Mouse (Mus musculus) C2C12 (cell line): ENCODE data around the gene Ifngr1.

ENCODE experiments used
- CEBPB ChIP-seq: IDR thresholded peaks from one replicate; pipeline ENCODE4 v1.6.1; 2011; ENCODE audit warnings: low read depth, mild to moderate bottlenecking, control low read depth, moderate library complexity
- CTCF ChIP-seq: IDR thresholded peaks from one replicate; pipeline ENCODE4 v1.5.1; 2011; ENCODE audit not compliant: control insufficient read depth, insufficient read depth, insufficient read length
- FOSL1 ChIP-seq: IDR thresholded peaks from one replicate; pipeline ENCODE4 v1.8.0; 2011; ENCODE audit warnings: mild to moderate bottlenecking, low read length; ENCODE audit not compliant: poor library complexity, insufficient read depth, severe bottlenecking
- MAX ChIP-seq: IDR thresholded peaks from one replicate; pipeline ENCODE4 v1.6.1; 2011; ENCODE audit warnings: mild to moderate bottlenecking, control low read depth
- MYOD1 ChIP-seq: IDR thresholded peaks from one replicate; pipeline ENCODE4 v1.6.1; 2011; ENCODE audit warnings: low read depth; ENCODE audit not compliant: control insufficient read depth, insufficient read length
- MYOG ChIP-seq: IDR thresholded peaks from one replicate; pipeline ENCODE4 v1.6.1; 2011; ENCODE audit not compliant: control insufficient read depth, insufficient read length; ENCODE audit errors: extremely low read depth
- USF1 ChIP-seq: IDR thresholded peaks from one replicate; pipeline ENCODE4 v1.6.1; 2011; ENCODE audit warnings: low read depth, mild to moderate bottlenecking, control low read depth, moderate library complexity

DNA sequence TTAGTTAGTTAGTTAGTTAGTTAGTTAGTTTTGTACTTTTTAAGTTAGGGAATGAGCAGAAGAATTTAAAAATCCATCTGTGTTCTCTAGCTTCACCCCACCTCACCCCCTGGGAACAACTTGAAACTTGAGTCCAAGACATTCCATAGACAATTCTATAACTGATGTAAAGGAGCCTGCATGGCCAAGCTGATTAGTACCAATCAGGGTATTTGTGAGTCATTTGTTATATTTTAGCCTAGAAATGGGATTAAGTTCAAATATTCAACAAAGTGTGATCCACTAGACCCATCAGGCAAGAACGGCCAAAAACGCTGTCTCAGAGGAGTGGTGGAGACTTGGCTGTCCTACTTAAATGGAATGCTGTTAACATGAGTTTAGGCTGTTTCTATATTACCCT, 35.6 kb downstream of the Ifngr1 start:
- TF ChIP-seq CTCF (no peak), MAX (no peak), USF1 (no peak), FOSL1 (no peak), CEBPB (no peak), MYOD1 (no peak), MYOG (no peak)
